Mouse (Mus musculus): ENCODE results near the gene C130060K24Rik. TPM values are rescaled to one million over a fixed set of nuclear protein-coding genes. Genes with fewer than 3 reads are reported as not detected.

Gene C130060K24Rik
- not detected for total RNA-seq (2023)

GRCm38 (mm10) chr6:65380918-65381772, at the start of gene C130060K24Rik:
Gene C130060K24Rik (plus strand): TSS chr6:65381105.

Other genes starting within 250 kb of the C130060K24Rik start
- 8.5 TPM for gene Hpgds, start 236.2 kb upstream of the C130060K24Rik start, total RNA-seq (2023)
- gene Tnip3, start 144.2 kb downstream of the C130060K24Rik start, total RNA-seq (2023), result 0.52 TPM